Mouse (Mus musculus): Measurements from ENCODE around the gene Gm42878. TPM values are rescaled to one million over a fixed set of nuclear protein-coding genes. Genes with fewer than 3 reads are reported as not detected.
A peak's percentile ranks its signal among the peaks of the same experiment; 100 is the strongest.

Gm42878 gene
- total RNA-seq (2022), result not detected

DNA sequence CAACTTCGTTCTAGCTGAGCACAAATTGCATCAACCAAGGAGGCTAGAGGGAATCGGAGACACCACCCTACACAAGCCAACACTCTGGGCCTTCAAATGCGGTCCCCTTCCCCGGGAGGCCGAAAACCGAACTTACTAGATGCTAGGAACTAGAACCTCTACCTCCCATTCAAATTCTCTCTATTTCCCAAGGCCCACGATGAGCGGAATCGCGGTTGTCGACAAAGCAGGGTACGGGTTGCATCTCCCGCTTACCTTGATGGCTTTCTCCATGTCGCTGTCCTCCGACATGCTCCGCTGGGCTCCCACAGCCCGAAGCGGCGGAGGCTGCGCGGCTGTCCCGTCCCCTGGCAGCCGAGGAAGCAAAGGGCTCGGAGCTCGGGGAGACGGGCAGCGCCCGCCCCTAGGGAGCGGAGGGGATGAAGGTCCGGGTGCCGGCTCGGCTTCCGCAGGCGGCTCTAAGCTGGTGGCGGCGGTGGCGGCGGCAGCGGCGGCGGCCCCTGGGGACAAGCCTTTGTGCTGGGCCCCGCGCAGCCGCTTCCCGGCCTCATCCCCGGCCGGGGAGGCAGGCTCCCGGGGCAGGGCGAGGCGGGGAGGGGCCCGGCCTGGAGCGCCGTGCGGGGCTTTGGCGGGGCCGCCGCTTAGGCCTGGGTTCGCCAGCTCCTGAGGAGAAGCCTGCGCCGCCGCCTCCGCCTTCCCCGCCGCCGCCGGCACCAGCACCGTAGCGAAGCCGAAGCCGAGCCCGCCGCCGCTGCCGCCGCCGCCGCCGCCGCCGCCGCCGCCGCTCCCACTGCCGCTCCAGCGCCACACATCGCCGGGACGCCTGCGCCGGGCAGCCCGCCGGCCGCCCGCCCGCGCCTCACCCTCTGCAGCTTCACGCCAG is at the start of gene Gm42878, which contains the start of gene Adam1a:
Gene Gm42878 (minus strand): TSS at position 573 of the 883 bp plus-strand sequence.
Gene Adam1a (minus strand): TSS at position 573 of the 883 bp plus-strand sequence.
- peak; percentile 13 to 27 for DNase-seq (ENCODE audit: low spot score in 2 of 2)

DNA sequence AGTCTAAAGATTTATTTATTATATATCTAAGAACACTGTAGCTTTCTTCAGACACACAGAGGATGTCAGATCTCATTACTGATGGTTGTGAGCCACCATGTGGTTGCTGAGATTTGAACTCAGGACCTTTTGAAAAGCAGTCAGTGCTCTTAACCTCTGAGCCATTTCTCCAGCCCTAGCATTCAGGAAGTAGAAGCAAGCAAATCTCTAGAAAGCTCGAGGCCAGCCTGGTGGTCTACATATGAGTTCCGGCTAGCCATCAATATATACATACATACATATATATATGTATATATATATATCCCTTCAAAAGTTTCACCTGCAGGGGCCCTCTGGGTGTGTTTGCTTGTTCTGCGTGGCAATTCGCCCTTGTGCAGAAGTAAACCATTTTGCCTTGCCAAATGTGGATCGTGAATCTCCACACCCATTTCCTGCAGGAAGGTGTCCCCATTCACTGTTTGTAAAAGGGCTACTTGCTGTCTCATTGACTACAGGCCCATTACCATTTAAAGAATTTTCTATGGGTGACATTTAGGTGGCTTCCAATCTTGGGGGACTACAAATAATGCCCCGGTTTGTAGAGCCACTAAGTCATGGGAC is 49.5 kb upstream of the Gm42878 start:
- DNase-seq (ENCODE audit: low spot score in 2 of 2), result no peak

DNA sequence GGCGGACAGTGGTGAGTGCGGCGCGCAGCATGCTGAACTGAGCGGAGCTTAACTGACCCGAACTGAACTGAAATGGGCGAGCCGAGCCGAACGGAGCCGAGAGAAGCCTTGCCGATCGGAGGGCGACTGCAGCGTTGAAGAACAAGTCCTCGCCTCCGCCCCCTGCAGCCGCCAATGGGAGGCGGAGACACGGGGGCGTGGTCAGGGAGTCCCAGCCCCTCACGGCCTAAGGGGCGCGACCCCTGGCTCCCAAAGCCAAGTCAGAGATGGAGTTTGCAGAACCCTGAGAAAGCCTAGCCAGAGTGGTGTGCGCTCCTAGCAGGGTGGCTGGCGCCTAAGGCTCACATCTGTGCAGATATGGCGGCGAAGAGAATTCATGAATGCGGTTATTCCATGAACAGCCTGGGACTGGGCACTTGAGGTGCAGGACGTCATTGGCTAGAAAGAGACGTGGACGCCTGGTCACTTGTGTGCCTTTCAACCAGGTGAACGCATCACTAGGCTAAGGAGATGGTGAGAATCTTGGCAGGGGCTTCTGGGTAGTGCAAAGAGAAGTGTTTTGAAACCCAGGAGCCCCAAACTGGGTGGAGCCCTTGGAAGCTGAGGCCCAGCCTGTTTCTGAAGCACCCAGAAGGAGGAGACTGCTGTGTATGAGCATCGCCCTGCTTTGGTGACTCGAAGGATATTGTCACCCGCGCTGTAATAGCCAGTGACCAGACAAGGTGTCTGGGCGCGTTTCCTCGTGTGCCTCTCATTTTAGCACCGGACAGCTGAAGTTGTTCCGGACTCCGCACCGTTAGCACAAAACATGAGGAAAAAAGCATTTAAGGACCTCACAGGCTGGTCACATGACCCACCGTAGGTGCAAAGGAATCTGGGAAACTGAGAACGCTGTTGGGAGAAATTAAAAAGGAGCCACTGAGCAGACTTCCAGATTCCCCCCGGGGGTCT is 48.4 kb upstream of the Gm42878 start, which contains the start of gene Aldh2:
Gene Aldh2 (minus strand): TSS at position 374 of the 951 bp plus-strand sequence.
- peak; percentile 60 to 75 for DNase-seq (ENCODE audit: low spot score in 2 of 2)

DNA sequence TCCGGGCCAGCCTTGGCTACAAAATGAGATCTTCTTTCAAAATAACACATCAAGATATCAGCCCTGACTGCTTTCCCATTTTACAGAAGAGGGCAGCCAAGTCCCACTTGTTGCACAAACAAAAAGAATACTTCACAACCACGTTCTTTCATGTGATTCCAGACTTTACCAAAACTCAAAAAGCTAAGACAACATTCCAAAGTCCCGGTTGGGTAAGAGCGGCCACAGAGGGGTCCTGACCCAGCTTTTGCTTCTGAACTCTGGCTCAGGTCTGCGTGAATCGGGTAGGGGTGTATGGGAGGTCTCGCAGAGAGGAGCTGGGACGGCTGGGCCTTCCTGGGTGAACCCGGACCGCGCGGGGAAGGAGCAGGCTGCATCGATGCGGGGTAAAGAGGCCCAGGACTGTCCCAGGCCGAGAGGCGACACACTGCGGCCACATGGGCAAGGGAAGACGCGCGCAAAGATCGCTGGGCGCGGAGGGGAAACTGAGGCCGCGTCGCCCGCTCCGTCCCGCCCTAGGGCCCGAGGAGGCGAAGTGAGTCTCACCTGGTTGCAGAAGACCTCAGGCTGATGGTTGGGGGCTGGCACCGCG is 47.6 kb upstream of the Gm42878 start:
- DNase-seq (ENCODE audit: low spot score in 2 of 2), result no peak

DNA sequence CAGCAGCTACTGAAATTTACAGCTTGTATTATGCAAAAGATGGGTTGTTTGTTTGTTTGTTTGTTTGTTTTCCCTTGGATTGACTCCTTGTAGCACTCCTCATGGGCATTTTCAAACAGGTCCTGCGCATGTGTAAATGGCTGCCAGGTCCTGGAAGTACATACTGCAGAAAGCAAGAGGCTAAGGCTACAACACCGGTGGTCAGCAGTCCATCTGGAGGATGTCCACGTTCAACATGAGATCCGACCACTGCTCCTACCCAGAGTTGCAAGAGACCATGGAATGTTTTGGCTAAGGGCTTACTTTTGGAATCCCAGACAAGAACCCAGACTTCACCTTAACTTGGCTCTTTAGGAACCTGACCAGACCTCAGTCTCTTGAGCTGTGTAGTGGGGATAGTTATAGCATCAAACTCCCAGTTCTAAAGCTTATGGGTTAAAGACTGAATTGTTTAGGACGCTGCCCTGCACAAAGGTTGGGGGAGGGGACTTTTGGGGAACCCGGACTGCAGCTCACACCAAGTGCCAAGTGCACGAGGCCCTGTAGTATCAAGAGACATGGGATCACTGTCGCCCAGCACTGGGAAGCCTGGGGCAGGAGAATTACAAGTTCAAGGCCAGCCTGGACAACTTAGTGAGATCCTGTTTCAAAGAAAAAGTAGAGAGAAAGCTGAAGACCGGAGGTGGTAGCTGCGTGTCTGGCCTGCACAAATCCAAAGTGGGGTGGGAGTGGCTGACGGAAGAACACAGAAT is 47.0 kb upstream of the Gm42878 start:
- no peak for DNase-seq (ENCODE audit: low spot score in 2 of 2)

DNA sequence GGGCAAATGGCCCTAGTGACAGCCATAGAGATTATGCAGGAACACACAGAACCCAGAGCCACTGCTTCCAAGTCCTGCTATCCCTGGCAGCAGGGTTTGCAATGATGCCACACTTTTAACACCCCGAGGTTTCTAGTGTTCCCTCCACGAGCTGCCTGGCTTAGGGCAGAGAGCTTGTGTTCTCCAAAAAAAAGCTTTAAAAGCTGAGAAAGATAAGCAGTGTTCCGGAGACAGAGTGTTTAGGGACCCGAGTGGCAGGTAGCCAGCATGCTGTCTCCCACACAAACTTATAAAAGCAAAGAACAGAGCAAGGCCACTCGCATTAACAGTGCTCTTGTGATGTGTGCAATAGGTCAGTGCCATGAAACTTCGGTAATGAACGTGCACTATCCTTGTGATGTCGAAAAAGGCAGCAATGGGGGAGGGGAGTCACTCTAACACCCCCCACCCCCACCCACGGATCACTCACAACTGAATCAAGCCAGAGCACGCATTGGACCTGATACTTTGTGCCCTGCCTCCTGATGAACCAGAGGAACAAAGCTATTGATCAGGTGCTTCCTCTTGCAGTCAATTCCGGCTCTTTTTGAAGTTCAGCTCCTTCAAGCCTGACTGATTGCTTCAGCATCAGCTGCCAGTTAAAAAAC is 46.3 kb upstream of the Gm42878 start:
- no peak for DNase-seq (ENCODE audit: low spot score in 2 of 2)

DNA sequence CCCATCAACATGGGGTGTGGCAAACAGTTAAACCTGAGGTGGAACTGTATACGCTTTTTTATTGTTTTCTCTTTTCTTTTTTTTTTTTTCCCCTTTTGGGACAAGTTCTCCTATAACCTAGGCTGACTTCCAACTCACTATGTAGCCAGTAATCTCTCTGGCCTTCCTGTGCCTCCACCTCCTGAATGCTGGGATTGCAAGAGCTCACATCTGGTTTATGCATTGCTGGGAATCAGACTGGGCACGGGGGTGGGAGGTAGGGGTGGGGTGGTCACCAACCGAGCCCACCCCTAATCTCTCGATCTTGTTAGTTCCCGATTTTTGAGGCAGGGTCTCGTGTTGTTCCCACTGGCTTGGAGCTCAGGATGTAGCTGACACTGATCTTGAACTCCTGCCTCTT is 44.6 kb upstream of the Gm42878 start:
- DNase-seq (ENCODE audit: low spot score in 2 of 2), result no peak

DNA sequence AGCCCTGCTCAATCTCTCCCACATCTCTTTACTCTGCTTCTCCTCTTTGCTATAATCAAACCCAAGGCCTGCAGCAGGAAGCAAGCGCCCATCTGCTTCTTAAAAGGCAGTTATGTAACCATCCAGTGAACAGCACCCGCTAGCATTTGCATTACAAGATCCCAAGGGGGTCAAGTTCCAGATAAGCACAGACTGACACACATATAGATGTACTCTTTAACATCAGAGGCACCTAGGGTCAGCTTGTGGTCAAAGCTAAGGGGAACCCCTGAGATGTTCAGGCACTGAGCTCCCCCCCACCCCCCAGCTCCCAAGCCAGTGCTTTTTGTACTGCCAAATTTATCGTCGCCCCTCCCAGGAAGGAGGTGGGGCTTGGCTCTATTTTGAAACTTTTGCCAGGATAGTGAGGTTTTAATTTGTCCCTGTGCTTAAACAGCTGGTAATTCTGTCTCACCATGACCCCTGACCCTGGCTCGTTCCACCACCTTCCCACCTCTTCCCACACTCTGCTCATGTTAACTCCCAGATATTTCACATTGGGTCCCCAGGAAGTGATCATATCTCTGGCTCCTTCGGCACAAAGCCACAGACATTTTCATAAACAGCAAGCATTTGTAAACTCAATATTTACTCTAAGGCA is 41.2 kb upstream of the Gm42878 start:
- peak; percentile 30 to 71 for DNase-seq (ENCODE audit: low spot score in 2 of 2)

DNA sequence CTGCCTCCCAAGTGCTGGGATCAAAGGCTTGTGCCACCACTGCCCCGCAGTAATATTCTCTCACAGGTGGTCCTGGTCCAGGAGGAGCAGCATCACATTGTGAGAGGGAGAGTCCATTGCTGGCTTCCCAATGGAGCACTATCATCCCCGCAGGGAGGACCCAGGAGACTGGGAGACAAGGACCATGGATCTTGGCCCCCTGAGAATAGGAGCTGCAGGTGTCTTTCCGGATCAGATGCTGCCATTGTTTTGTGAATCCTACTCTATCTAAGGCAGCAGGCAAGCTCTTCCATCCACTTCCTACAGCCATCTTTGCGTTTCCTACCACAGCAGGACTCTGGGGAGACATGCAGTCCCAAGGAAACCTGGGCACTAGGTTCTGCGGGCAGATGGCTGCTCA is 40.4 kb upstream of the Gm42878 start:
- DNase-seq (ENCODE audit: low spot score in 2 of 2), result no peak

DNA sequence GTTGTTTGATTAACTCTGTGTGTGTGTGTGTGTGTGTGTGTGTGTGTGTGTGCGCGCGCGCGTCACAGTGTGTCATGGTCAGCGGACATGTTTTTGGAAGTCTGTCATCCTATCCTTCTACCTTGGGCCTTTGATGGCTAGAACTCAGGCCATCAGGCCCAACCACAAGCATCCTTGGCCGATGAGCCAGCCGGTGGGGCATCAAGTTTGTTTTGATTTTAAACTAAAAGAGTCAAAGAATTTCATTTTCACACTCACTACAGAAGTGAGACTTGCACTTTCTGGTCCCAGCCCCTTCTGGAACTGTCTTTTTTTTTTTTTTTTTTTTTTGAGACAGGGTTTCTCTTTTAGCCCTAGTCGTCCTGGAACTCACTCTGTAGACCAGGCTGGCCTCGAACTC is 39.7 kb upstream of the Gm42878 start:
- DNase-seq (ENCODE audit: low spot score in 2 of 2), result no peak

DNA sequence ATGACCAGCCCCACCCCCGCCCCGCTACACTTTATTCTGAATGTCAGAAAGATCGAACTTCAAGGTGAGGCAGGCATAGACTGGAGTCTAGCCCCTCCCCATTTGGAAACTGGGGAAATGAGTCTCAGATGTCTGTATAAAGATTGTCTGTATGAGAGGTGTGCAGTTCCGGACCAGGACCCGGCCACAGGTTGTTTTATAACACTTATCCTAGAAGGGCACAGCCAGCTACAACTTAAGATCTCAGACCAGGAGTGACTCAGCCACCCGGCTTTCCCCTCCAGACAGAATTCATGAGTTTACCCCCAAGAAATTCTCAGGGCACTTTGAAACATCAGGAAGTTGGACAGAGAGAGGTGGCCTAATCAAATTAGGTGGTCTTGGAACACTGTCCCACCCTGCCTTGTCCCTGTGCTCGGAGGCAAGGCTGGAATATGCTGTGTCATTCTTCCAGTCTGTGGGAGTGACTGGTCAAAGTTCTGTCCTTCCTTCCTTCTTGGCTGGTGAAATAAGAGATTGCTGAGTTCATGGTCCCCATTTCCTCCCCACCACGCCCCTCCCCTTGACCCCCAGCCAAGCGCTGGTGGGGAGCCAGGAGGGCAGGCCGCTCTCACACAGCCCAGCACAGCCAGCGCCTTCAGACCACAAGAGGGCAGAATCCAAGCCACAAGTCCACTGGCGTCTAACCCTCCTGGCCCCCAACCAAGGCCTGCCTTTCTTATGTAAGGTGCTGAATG is 38.7 kb upstream of the Gm42878 start:
- peak; percentile 36 to 71 for DNase-seq (ENCODE audit: low spot score in 2 of 2)

DNA sequence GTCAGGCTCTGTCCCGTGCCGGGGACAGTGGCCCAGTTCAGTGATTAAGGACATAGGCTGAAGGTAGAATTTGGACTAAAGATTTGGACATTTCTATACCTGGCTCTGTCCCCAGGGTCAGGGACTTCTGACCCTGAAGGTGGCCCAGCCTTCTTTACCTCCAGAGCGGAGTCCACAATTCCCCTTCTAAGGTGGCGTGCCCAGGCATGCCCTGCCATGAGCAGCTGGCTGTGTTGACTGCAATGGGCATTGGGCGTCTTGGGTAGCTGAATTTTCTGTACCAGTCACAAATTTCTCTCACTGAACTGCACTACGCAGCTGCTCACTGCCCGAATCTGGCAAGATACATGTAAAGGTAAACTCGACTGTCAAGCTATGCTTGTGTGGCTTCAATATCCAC is 36.7 kb upstream of the Gm42878 start:
- DNase-seq (ENCODE audit: low spot score in 2 of 2), result no peak

DNA sequence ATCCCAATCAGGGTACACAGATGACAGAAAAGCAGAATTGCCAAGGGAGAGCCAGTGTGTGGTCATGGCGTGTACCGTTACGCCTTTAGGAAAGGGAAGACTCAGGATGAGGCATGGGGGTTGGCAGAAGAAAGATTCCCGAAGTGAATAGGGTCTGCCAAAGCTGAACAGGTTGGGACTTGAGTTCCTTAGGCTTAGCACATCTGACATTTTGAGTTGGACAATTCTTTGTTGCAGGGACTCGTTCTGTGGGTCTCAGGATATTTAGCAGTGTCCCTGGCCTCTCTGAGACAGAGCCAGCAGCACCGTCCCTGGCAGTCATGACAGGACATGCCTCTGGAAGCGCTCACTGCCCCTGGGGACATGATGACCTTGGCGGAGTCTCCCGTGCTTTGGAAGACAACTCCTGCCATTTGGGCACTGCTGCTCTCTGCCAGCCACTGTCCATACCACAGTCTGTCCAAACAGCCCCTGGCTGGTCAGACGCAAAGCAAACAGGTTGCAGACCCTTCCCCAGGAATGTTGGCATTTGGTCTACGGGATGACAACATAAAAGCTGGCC is 31.7 kb upstream of the Gm42878 start:
- no peak for DNase-seq (ENCODE audit: low spot score in 2 of 2)

DNA sequence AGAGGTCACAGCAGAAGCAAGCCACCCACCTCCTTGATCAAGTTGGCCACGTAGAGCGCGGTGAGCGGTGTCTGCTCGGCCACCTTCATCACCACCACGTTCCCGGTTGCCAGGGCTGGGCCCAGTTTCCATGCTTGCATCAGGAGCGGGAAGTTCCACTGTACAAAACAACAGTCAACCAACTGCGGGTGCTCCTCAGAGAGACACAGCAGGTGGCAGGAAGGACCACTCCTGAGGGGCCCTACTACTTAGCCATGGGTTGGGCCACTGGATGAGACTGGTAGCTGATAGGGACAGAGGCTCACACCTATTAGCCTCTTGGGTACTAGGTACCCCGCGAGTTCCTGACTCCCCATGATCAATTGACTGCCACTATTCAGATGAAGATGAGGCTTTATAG is 30.6 kb upstream of the Gm42878 start:
- DNase-seq (ENCODE audit: low spot score in 2 of 2), result no peak

DNA sequence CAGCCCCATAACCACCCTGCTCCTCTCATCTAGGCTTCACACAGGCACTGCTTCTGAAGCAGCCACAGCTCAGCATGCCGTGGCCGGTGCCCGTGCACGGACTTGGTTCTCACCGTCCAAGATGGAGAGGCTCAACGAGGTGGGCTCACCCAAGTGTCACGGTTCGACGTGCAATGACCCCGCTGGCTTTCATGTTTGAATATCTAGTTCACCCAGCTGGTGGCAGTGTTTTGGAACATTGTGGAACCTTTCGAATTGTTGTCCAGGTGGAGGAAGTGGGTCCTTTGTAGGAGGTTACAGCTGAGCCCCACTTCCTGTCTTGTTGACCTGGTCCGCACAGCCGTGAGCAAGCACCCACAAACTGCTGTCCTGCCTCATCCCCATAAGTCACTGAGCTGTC is 28.9 kb upstream of the Gm42878 start:
- no peak for DNase-seq (ENCODE audit: low spot score in 2 of 2)

DNA sequence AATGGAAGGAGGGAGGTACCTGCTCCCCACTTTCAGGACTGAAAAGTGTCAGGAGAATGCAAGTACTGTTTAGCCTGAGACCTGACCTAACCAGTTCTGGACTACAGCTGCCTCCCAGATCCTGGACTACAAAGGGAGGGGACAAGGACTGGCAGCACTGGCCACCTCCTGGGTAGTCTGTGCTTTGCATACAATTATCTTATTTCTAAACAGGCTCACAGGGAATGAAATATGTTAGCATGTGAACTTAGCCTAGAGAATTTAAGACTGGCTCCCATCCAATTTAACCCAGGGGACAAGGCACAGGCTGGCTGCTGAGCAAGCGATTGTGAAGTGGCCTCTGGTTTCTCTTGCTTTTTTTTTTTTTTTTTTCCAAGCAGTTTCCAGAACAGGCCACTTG is 25.5 kb upstream of the Gm42878 start:
- no peak for DNase-seq (ENCODE audit: low spot score in 2 of 2)

DNA sequence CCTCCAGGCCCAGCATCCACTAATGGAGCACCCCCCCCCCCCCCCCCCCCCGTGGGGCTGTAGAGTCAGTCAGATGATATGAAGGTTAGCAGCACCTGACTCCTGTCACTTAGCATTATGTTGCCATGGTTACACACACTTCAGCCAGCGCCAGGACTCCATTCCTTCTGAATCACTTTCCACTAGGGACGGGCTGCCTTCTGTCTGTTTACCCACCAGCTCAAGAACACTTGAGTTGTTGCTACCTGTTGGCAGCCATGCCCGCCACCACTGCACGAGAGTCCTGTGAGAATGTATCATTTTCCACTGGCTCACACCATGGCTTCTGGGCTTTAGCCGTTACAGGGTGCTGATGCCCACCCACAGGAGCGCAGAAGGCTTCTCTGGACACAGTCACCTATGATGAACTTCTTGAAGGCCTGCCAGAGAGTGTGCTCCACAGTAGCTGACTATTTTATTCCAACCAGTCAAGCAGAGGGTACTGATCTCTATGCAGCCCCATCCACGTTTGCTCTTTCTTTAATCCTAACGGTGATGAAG is 24.7 kb upstream of the Gm42878 start:
- no peak for DNase-seq (ENCODE audit: low spot score in 2 of 2)

DNA sequence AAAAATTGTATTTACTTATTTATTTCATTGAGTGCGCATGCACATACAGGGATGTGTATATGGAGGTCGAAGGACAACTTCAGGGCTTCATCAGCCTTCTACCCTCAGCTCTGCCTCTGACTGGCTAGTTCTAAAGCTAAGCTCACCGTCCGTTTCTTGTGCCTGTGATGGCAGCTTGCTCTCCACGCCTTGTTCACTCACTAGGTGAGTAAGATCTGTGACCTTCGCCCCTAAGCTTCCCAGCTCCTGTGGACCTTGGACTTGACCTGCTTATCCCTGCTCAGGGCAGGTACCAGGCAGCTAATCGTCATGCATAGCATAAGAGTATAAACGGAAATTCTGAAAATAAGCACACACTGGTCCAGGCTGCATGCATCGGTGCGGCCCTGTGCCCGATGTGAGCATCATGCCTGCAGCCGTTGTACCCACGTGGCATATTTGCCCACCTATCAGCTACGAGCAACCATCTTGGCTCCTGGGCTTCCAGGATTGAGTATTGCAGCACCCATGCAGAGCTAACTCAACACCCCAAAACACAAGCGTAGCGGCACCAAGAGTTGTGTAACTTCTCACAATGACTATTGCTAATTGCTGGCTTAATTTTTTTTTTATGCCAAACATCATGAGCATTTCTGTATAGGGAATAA is 20.9 kb upstream of the Gm42878 start:
- DNase-seq (ENCODE audit: low spot score in 2 of 2), result no peak
